Mouse (Mus musculus) granulocyte monocyte progenitor cell, adult 5-6 weeks (primary cell): ENCODE data around the gene Zfp365. TPM values are rescaled to one million over a fixed set of nuclear protein-coding genes. Genes with fewer than 3 reads are reported as not detected.

Source experiments
- ATAC-seq: replicated peaks from 2 replicates; pipeline ENCODE4 v1.8.0; 2016; ENCODE audit warnings: mild to moderate bottlenecking, moderate TSS enrichment, inconsistent platforms; ENCODE audit not compliant: poor library complexity, severe bottlenecking
- total RNA-seq, 2 experiments: library from RNA; stranded (forward) in 1 of 2; stranded (reverse) in 1 of 2; fragments of 200-712, 200-1000 nt in 1 of 2; fragments of >200 nt in 1 of 2; fragmentation: Nextera tagmentation in 1 of 2; gene quantifications; 2 replicates each; pipeline ENCODE4 v1.2.3; 2014 to 2017

Zfp365 gene
- total RNA-seq, 2 experiments from 2014 or later, result not detected

GRCm38 (mm10) chr10:67855760-67856159 lies 56.7 kb downstream of the Zfp365 start:
- no peak for ATAC-seq

GRCm38 (mm10) chr10:67852411-67852810 lies 60.1 kb downstream of the Zfp365 start:
- ATAC-seq, result peak; percentile 40; the same call in 1 of the 2 replicates

GRCm38 (mm10) chr10:67851079-67851478 lies 61.4 kb downstream of the Zfp365 start:
- no peak for ATAC-seq

- no peak for ATAC-seq
Observed at GRCm38 (mm10) chr10:67846016-67846650, 66.3 kb downstream of the Zfp365 start.

- ATAC-seq, result peak; percentile 48; the same call in 1 of the 2 replicates
Observed at GRCm38 (mm10) chr10:67841596-67841995, 70.9 kb downstream of the Zfp365 start.

GRCm38 (mm10) chr10:67840735-67841134 lies 71.7 kb downstream of the Zfp365 start:
- peak; percentile 90 for ATAC-seq

- ATAC-seq, result no peak
Observed at GRCm38 (mm10) chr10:67839156-67839555, 73.3 kb downstream of the Zfp365 start.

- no peak for ATAC-seq
Observed at GRCm38 (mm10) chr10:67836426-67836825, 76.0 kb downstream of the Zfp365 start.

Other genes starting within 250 kb of the Zfp365 start
- 1.9 and 6.6 TPM in 2 replicates for gene Rtkn2, start 66.9 kb upstream of the Zfp365 start, total RNA-seq (2014; fragmentation: Nextera tagmentation)
- gene Rtkn2, start 66.9 kb upstream of the Zfp365 start, total RNA-seq (2017), result 9.6 and 9.8 TPM in 2 replicates